Mouse (Mus musculus): ENCODE measurements around the gene Gm5741. TPM values are rescaled to one million over a fixed set of nuclear protein-coding genes. Genes with fewer than 3 reads are reported as not detected.

Gm5741 gene
- total RNA-seq, 1 experiment: not detected

GRCm38 (mm10) chr8:85043619-85044018, 24.2 kb downstream of the Gm5741 start:
- DNase-seq (ENCODE audit: low read depth, low spot score): no peak
- H3K9ac ChIP-seq (ENCODE audit: insufficient read depth, low read depth, low read length, poor library complexity, severe bottlenecking): no peak overlapping the region
- in situ Hi-C loops (cut with MboI; ENCODE audit: low sequenced_read_pairs in 2 of 2, unreplicated experiment in 2 of 2): no loop called here
- H3K36me3 ChIP-seq (ENCODE audit: control insufficient read depth, insufficient read depth, low read length, poor library complexity, severe bottlenecking): peaks cover 64% of the 10 kb centered on the region
- peaks cover 2 to 7% of the 10 kb centered on the region in 2 experiments; a peak in 2 of 4 replicates for H3K4me1 ChIP-seq (ENCODE audit: control insufficient read depth in 2 of 2, insufficient read depth in 2 of 2, low read length in 2 of 2, poor library complexity in 1 of 2)
- no peak overlapping the region for H3K4me3 ChIP-seq (ENCODE audit: insufficient read depth in 1 of 2, low read depth in 1 of 2, low read length in 2 of 2, poor library complexity in 1 of 2, severe bottlenecking in 1 of 2)
- no peak for TF ChIP-seq ZC3H11A (IDR thresholded peaks at IDR 0.05; ENCODE audit: borderline replicate concordance, low read depth, low read length)
- TF ChIP-seq MAFK (IDR thresholded peaks at IDR 0.05; ENCODE audit: insufficient read depth, low read depth, low read length): no peak
- no peak for TF ChIP-seq CHD2 (IDR thresholded peaks at IDR 0.05; ENCODE audit: low read depth, low read length)
- H3K9me3 ChIP-seq (ENCODE audit: control insufficient read depth, insufficient read depth, low read depth, low read length): no peaks in the 10 kb centered on the region
- no peak overlapping the region for H3K27ac ChIP-seq (ENCODE audit: insufficient read depth, low read depth, low read length, poor library complexity, severe bottlenecking)

- Histone ChIP-seq H3K9ac (ENCODE audit: insufficient read depth, low read depth, low read length, poor library complexity, severe bottlenecking) (peak overlapping the region; percentile 99), H3K36me3 (ENCODE audit: control insufficient read depth, insufficient read depth, low read length, poor library complexity, severe bottlenecking) (peaks cover 19% of the 10 kb centered on the region), H3K9me3 (ENCODE audit: control insufficient read depth, insufficient read depth, low read depth, low read length) (no peaks in the 10 kb centered on the region), H3K4me1 (ENCODE audit: control insufficient read depth in 2 of 2, insufficient read depth in 2 of 2, low read length in 2 of 2, poor library complexity in 1 of 2) (peaks cover 0 to 8% of the 10 kb centered on the region in 2 experiments; a peak in 2 of 4 replicates), H3K27ac (ENCODE audit: insufficient read depth, low read depth, low read length, poor library complexity, severe bottlenecking) (peak overlapping the region; percentile 97), H3K4me3 (ENCODE audit: insufficient read depth in 1 of 2, low read depth in 1 of 2, low read length in 2 of 2, poor library complexity in 1 of 2, severe bottlenecking in 1 of 2) (peak overlapping the region; percentile 77 to 96)
- in situ Hi-C loops (cut with MboI; ENCODE audit: low sequenced_read_pairs in 2 of 2, unreplicated experiment in 2 of 2): no loop called here
- no peak for DNase-seq (ENCODE audit: low read depth, low spot score)
- no peak for TF ChIP-seq CHD2 (IDR thresholded peaks at IDR 0.05; ENCODE audit: low read depth, low read length)
- no peak for TF ChIP-seq ZNF384 (IDR thresholded peaks at IDR 0.05; ENCODE audit: low read depth, low read length)
- TF ChIP-seq MAFK (IDR thresholded peaks at IDR 0.05; ENCODE audit: insufficient read depth, low read depth, low read length): no peak
- TF ChIP-seq ZC3H11A (IDR thresholded peaks at IDR 0.05; ENCODE audit: borderline replicate concordance, low read depth, low read length): no peak
- no peak for TF ChIP-seq HCFC1 (IDR thresholded peaks at IDR 0.05; ENCODE audit: borderline replicate concordance, insufficient read depth, low read length)
Observed at GRCm38 (mm10) chr8:85037681-85038531, 29.9 kb downstream of the Gm5741 start.

GRCm38 (mm10) chr8:85037366-85037680, 30.5 kb downstream of the Gm5741 start:
- Histone ChIP-seq H3K27ac (ENCODE audit: insufficient read depth, low read depth, low read length, poor library complexity, severe bottlenecking) (peak overlapping the region; percentile 97), H3K4me1 (ENCODE audit: control insufficient read depth in 2 of 2, insufficient read depth in 2 of 2, low read length in 2 of 2, poor library complexity in 1 of 2) (peaks cover 0 to 9% of the 10 kb centered on the region in 2 experiments; a peak in 2 of 4 replicates), H3K36me3 (ENCODE audit: control insufficient read depth, insufficient read depth, low read length, poor library complexity, severe bottlenecking) (peaks cover 18% of the 10 kb centered on the region), H3K4me3 (ENCODE audit: insufficient read depth in 1 of 2, low read depth in 1 of 2, low read length in 2 of 2, poor library complexity in 1 of 2, severe bottlenecking in 1 of 2) (peak overlapping the region; percentile 77 to 96), H3K9me3 (ENCODE audit: control insufficient read depth, insufficient read depth, low read depth, low read length) (no peaks in the 10 kb centered on the region), H3K9ac (ENCODE audit: insufficient read depth, low read depth, low read length, poor library complexity, severe bottlenecking) (peak overlapping the region; percentile 99)
- TF ChIP-seq ZNF384 (IDR thresholded peaks at IDR 0.05; ENCODE audit: low read depth, low read length): no peak
- TF ChIP-seq ZC3H11A (IDR thresholded peaks at IDR 0.05; ENCODE audit: borderline replicate concordance, low read depth, low read length): no peak
- TF ChIP-seq CHD2 (IDR thresholded peaks at IDR 0.05; ENCODE audit: low read depth, low read length): no peak
- no peak for TF ChIP-seq HCFC1 (IDR thresholded peaks at IDR 0.05; ENCODE audit: borderline replicate concordance, insufficient read depth, low read length)
- peak; percentile 29; the same call in 1 of the 2 replicates for TF ChIP-seq MAFK (IDR thresholded peaks at IDR 0.05; ENCODE audit: insufficient read depth, low read depth, low read length)
- in situ Hi-C loops (cut with MboI; ENCODE audit: low sequenced_read_pairs in 2 of 2, unreplicated experiment in 2 of 2): no loop called here
- DNase-seq (ENCODE audit: low read depth, low spot score): no peak

GRCm38 (mm10) chr8:85036718-85037365, 30.9 kb downstream of the Gm5741 start, which contains the start of gene Tnpo2:
Gene Tnpo2 (plus strand): TSS chr8:85036915.
- TF ChIP-seq HCFC1 (IDR thresholded peaks at IDR 0.05; ENCODE audit: borderline replicate concordance, insufficient read depth, low read length) (peak; percentile 74; the same call in 1 of the 2 replicates), MAFK (IDR thresholded peaks at IDR 0.05; ENCODE audit: insufficient read depth, low read depth, low read length) (0 out of 2 replicates have a peak, but pooled peaks have one; percentile 48), CHD2 (IDR thresholded peaks at IDR 0.05; ENCODE audit: low read depth, low read length) (no peak; the same call in 1 of the 2 replicates), ZNF384 (IDR thresholded peaks at IDR 0.05; ENCODE audit: low read depth, low read length) (peak; percentile 100)
- H3K9me3 ChIP-seq (ENCODE audit: control insufficient read depth, insufficient read depth, low read depth, low read length): no peaks in the 10 kb centered on the region
- peak; percentile 90 for DNase-seq (ENCODE audit: low read depth, low spot score)
- H3K36me3 ChIP-seq (ENCODE audit: control insufficient read depth, insufficient read depth, low read length, poor library complexity, severe bottlenecking): peaks cover 18% of the 10 kb centered on the region
- in situ Hi-C loops (cut with MboI; ENCODE audit: low sequenced_read_pairs in 2 of 2, unreplicated experiment in 2 of 2): no loop called here
- H3K4me3 ChIP-seq (ENCODE audit: insufficient read depth in 1 of 2, low read depth in 1 of 2, low read length in 2 of 2, poor library complexity in 1 of 2, severe bottlenecking in 1 of 2): peak within 1 kb of the TSS; percentile 77 to 96
- H3K27ac ChIP-seq (ENCODE audit: insufficient read depth, low read depth, low read length, poor library complexity, severe bottlenecking): peak within 1 kb of the TSS; percentile 97
- peak within 1 kb of the TSS; percentile 99 for H3K9ac ChIP-seq (ENCODE audit: insufficient read depth, low read depth, low read length, poor library complexity, severe bottlenecking)
- H3K4me1 ChIP-seq (ENCODE audit: control insufficient read depth in 2 of 2, insufficient read depth in 2 of 2, low read length in 2 of 2, poor library complexity in 1 of 2): peaks cover 0 to 9% of the 10 kb centered on the region in 2 experiments; a peak in 2 of 4 replicates

All from ES-E14 (cell line).